Mouse (Mus musculus) thymus, postnatal 36 days (tissue): Measurements from ENCODE around the gene Zfp30.

Experiments
- DNase-seq, 2 experiments: peaks; one replicate each; pipeline ENCODE4 v3.0.0; 2022; ENCODE audit warnings: mixed read lengths in 2 of 2

Zfp30 gene

DNA sequence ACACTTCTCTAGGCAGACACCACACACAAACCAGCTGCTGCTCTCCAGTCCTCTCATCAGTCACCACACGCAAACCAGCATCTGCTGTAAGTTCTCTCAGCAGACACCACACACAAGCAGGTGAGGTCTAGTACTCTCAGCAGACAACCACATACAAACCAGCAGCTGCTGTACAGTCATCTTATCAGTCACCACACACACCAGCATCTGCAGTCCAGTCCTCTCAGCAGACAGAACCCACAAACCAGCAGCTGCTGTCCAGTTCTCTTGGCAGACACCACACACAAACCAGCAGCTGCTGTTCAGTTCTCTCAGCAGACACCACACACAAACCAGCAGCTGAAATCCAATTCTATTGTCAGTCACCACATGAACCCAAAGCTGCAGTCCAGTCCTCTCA is 53.0 kb downstream of the Zfp30 start:
- no peak for DNase-seq

DNA sequence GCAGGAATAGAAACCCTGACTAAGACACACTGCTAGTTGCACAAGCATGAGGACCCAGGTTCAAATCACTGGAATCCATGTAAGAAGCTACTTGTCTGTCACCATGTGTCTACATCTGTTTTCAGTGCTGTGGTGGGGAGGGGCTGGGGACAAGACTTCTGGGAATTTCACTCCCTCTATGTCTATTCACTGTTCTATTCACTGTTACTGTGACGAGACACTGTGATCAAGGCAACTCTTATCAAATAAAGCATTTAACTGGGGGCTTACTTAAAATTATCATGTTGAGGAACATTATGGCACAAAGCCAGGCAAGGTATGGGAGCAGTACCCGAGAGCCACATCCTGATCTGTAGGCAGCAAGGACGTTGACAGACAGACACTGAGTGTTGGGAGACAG is 55.5 kb downstream of the Zfp30 start:
- DNase-seq = no peak

DNA sequence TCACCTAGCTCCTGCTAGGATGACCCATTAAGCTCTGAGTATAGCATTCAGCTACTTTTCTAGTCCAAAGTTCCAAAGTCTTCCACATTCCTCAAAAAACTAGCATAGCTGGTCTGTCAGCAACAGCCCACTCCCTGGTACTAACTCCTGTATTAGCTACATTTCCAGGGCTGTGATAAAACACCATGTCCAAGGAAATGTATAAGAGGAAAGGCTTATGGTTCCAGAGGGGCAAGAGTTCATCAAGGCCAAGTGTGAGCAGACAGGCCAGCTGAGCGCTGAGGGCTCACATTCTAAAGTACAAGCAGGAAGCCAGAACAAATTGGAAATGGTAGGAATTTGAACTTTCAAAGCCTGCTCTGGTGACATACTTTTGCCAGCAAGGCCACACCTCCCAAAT is 58.3 kb downstream of the Zfp30 start:
- DNase-seq = no peak
